Mouse (Mus musculus): ENCODE data around the gene Mbd3. TPM values are rescaled to one million over a fixed set of nuclear protein-coding genes. Genes with fewer than 3 reads are reported as not detected.

The Mbd3 gene
- polyA plus RNA-seq, 1 experiment: 290 TPM

GRCm38 (mm10) chr10:80377716-80378115, 21.6 kb downstream of the Mbd3 start:
- Histone ChIP-seq H3K36me3 (ENCODE audit: control insufficient read depth, insufficient read depth, low read length) (peaks cover 13% of the 10 kb centered on the region), H3K27ac (ENCODE audit: control insufficient read depth, insufficient read depth, low read length) (no peak overlapping the region), H3K4me3 (ENCODE audit: control insufficient read depth, insufficient read depth, low read length) (no peak overlapping the region), H3K4me1 (replicated peaks; ENCODE audit: control insufficient read depth, insufficient read depth, low read length) (peaks cover under 1% of the 10 kb centered on the region), H3K27me3 (ENCODE audit: control insufficient read depth, insufficient read depth, low read length) (no peaks in the 10 kb centered on the region)
- peak; percentile 35 for DNase-seq
- whole genome bisulfite sequencing: 58% methylated on average over 10 of the region's 10 CpGs
- TF ChIP-seq CTCF (IDR thresholded peaks at IDR 0.05; ENCODE audit: borderline replicate concordance, control insufficient read depth, extremely low read depth, insufficient read depth, low read length, poor library complexity) (peak; percentile 86; the same call in 1 of the 2 replicates), POLR2A (IDR thresholded peaks at IDR 0.05; ENCODE audit: control insufficient read depth, extremely low read depth, insufficient read depth, low read length, poor library complexity) (no peak)

- H3K36me3 ChIP-seq (ENCODE audit: control insufficient read depth, insufficient read depth, low read length): peaks cover 2% of the 10 kb centered on the region; the same call in 1 of the 2 replicates
- no peak overlapping the region for H3K4me3 ChIP-seq (ENCODE audit: control insufficient read depth, insufficient read depth, low read length)
- peaks cover 14% of the 10 kb centered on the region for H3K4me1 ChIP-seq (replicated peaks; ENCODE audit: control insufficient read depth, insufficient read depth, low read length)
- no peaks in the 10 kb centered on the region for H3K27me3 ChIP-seq (ENCODE audit: control insufficient read depth, insufficient read depth, low read length)
- no peak overlapping the region for H3K27ac ChIP-seq (ENCODE audit: control insufficient read depth, insufficient read depth, low read length)
- DNase-seq: peak; percentile 92
- WGBS: 3% methylated on average over 7 of the region's 7 CpGs
- no peak for TF ChIP-seq POLR2A (IDR thresholded peaks at IDR 0.05; ENCODE audit: control insufficient read depth, extremely low read depth, insufficient read depth, low read length, poor library complexity)
- TF ChIP-seq CTCF (IDR thresholded peaks at IDR 0.05; ENCODE audit: borderline replicate concordance, control insufficient read depth, extremely low read depth, insufficient read depth, low read length, poor library complexity): peak; percentile 94
These were observed 23.2 kb downstream of the Mbd3 start for GRCm38 (mm10) chr10:80376160-80376559.

- DNase-seq: peak; percentile 75
These were observed 25.3 kb downstream of the Mbd3 start for GRCm38 (mm10) chr10:80374063-80374462.

GRCm38 (mm10) chr10:80372706-80373105, 26.6 kb downstream of the Mbd3 start:
- no peaks in the 10 kb centered on the region for H3K36me3 ChIP-seq (ENCODE audit: control insufficient read depth, insufficient read depth, low read length)
- no peak for TF ChIP-seq CTCF (IDR thresholded peaks at IDR 0.05; ENCODE audit: borderline replicate concordance, control insufficient read depth, extremely low read depth, insufficient read depth, low read length, poor library complexity)
- TF ChIP-seq POLR2A (IDR thresholded peaks at IDR 0.05; ENCODE audit: control insufficient read depth, extremely low read depth, insufficient read depth, low read length, poor library complexity): no peak
- no peak for DNase-seq
- H3K27me3 ChIP-seq (ENCODE audit: control insufficient read depth, insufficient read depth, low read length): no peaks in the 10 kb centered on the region; the same call in 1 of the 2 replicates
- H3K4me1 ChIP-seq (replicated peaks; ENCODE audit: control insufficient read depth, insufficient read depth, low read length): peaks cover 14% of the 10 kb centered on the region
- WGBS: 92% methylated on average over 6 of the region's 6 CpGs
- H3K27ac ChIP-seq (ENCODE audit: control insufficient read depth, insufficient read depth, low read length): no peak overlapping the region
- H3K4me3 ChIP-seq (ENCODE audit: control insufficient read depth, insufficient read depth, low read length): no peak overlapping the region

More at GRCm38 (mm10) chr10:80374063-80374462, 25.3 kb downstream of the Mbd3 start:
- WGBS: 55% methylated on average over 6 of the region's 6 CpGs
- TF ChIP-seq POLR2A (IDR thresholded peaks at IDR 0.05; ENCODE audit: control insufficient read depth, extremely low read depth, insufficient read depth, low read length, poor library complexity) (no peak), CTCF (IDR thresholded peaks at IDR 0.05; ENCODE audit: borderline replicate concordance, control insufficient read depth, extremely low read depth, insufficient read depth, low read length, poor library complexity) (no peak)
- Histone ChIP-seq H3K4me3 (ENCODE audit: control insufficient read depth, insufficient read depth, low read length) (no peak overlapping the region), H3K27me3 (ENCODE audit: control insufficient read depth, insufficient read depth, low read length) (no peaks in the 10 kb centered on the region), H3K4me1 (replicated peaks; ENCODE audit: control insufficient read depth, insufficient read depth, low read length) (peaks cover 14% of the 10 kb centered on the region), H3K27ac (ENCODE audit: control insufficient read depth, insufficient read depth, low read length) (no peak overlapping the region), H3K36me3 (ENCODE audit: control insufficient read depth, insufficient read depth, low read length) (no peaks in the 10 kb centered on the region)

- H3K36me3 ChIP-seq (ENCODE audit: control insufficient read depth, insufficient read depth, low read length): no peaks in the 10 kb centered on the region
- H3K4me3 ChIP-seq (ENCODE audit: control insufficient read depth, insufficient read depth, low read length): no peak overlapping the region
- H3K27ac ChIP-seq (ENCODE audit: control insufficient read depth, insufficient read depth, low read length): no peak overlapping the region
- WGBS: 75% methylated on average over 9 of the region's 9 CpGs
- DNase-seq: no peak
- peaks cover 14% of the 10 kb centered on the region for H3K4me1 ChIP-seq (replicated peaks; ENCODE audit: control insufficient read depth, insufficient read depth, low read length)
- H3K27me3 ChIP-seq (ENCODE audit: control insufficient read depth, insufficient read depth, low read length): no peaks in the 10 kb centered on the region; the same call in 1 of the 2 replicates
- no peak for TF ChIP-seq POLR2A (IDR thresholded peaks at IDR 0.05; ENCODE audit: control insufficient read depth, extremely low read depth, insufficient read depth, low read length, poor library complexity)
- no peak for TF ChIP-seq CTCF (IDR thresholded peaks at IDR 0.05; ENCODE audit: borderline replicate concordance, control insufficient read depth, extremely low read depth, insufficient read depth, low read length, poor library complexity)
These were observed 27.4 kb downstream of the Mbd3 start for GRCm38 (mm10) chr10:80371983-80372382.

GRCm38 (mm10) chr10:80371411-80371966, 27.9 kb downstream of the Mbd3 start:
- TF ChIP-seq CTCF (IDR thresholded peaks at IDR 0.05; ENCODE audit: borderline replicate concordance, control insufficient read depth, extremely low read depth, insufficient read depth, low read length, poor library complexity): no peak
- no peak for TF ChIP-seq POLR2A (IDR thresholded peaks at IDR 0.05; ENCODE audit: control insufficient read depth, extremely low read depth, insufficient read depth, low read length, poor library complexity)
- 7% methylated on average over 12 of the region's 12 CpGs for WGBS
- Histone ChIP-seq H3K4me1 (replicated peaks; ENCODE audit: control insufficient read depth, insufficient read depth, low read length) (peaks cover 14% of the 10 kb centered on the region), H3K36me3 (ENCODE audit: control insufficient read depth, insufficient read depth, low read length) (no peaks in the 10 kb centered on the region), H3K4me3 (ENCODE audit: control insufficient read depth, insufficient read depth, low read length) (0 out of 2 replicates have a peak overlapping the region, but pooled peaks have one; percentile 5), H3K27me3 (ENCODE audit: control insufficient read depth, insufficient read depth, low read length) (no peaks in the 10 kb centered on the region; the same call in 1 of the 2 replicates), H3K27ac (ENCODE audit: control insufficient read depth, insufficient read depth, low read length) (no peak overlapping the region)
- DNase-seq: peak; percentile 70

All from thymus, adult 2 months (tissue).